Mouse (Mus musculus) heart, adult 2 months (tissue): ENCODE data around the gene Anxa9.

Experiments used
- CTCF ChIP-seq: fragments of 200-600 bp; IDR thresholded peaks from 2 replicates; pipeline ENCODE4 v1.8.1; 2022; ENCODE audit warnings: antibody characterized with exemption, mild to moderate bottlenecking, moderate library complexity
- EP300 ChIP-seq: fragments of 200-500 bp; IDR thresholded peaks from 2 replicates; pipeline ENCODE4 v1.6.1; 2011; ENCODE audit warnings: low read depth, low read length, control low read depth; ENCODE audit not compliant: insufficient read depth

- TF ChIP-seq EP300 = no peak
- TF ChIP-seq CTCF = no peak
Observed at GRCm38 (mm10) chr3:95312623-95313022, 5.6 kb upstream of the Anxa9 start.
